Mouse (Mus musculus) stomach, embryonic 16.5 days (tissue): ENCODE measurements around the gene Cog1. TPM values are rescaled to one million over a fixed set of nuclear protein-coding genes. Genes with fewer than 3 reads are reported as not detected.
A peak's percentile ranks its signal among the peaks of the same experiment; 100 is the strongest.

Experiments used
- ATAC-seq: fragments of 200-750 bp; cut with Nextera tagmentation; 2 replicates; pipeline ENCODE4 v1.8.0; 2017; ENCODE audit warnings: moderate number of reproducible peaks, moderate TSS enrichment; ENCODE audit not compliant: insufficient read depth, low FRiP score
- H3K27ac ChIP-seq: fragments of 300-500 bp; sonication (generic); 2 replicates; pipeline ENCODE4 v1.5.1; 2014; ENCODE audit warnings: low read length
- H3K27me3 ChIP-seq: fragments of 300-500 bp; sonication (generic); 2 replicates; pipeline ENCODE4 v1.6.1; 2014; ENCODE audit warnings: low read length, control low read depth, mixed read lengths; ENCODE audit not compliant: control insufficient read depth, insufficient read depth
- H3K36me3 ChIP-seq: fragments of 300-500 bp; sonication (generic); 2 replicates; pipeline ENCODE4 v1.6.1; 2014; ENCODE audit warnings: low read length; ENCODE audit not compliant: control insufficient read depth, insufficient read depth
- H3K4me1 ChIP-seq: fragments of 300-500 bp; sonication (generic); 2 replicates; pipeline ENCODE4 v1.6.1; 2014; ENCODE audit warnings: low read length, control low read depth, mixed read lengths; ENCODE audit not compliant: control insufficient read depth, insufficient read depth
- H3K4me2 ChIP-seq: fragments of 300-500 bp; sonication (generic); 2 replicates; pipeline ENCODE4 v1.6.1; 2014; ENCODE audit warnings: low read depth, low read length, mixed read lengths
- H3K4me3 ChIP-seq: fragments of 300-500 bp; sonication (generic); replicated peaks from 2 replicates; pipeline ENCODE4 v1.5.1; 2014; ENCODE audit warnings: mild to moderate bottlenecking, low read length
- H3K9ac ChIP-seq: fragments of 300-500 bp; sonication (generic); 2 replicates; pipeline ENCODE4 v1.6.1; 2014; ENCODE audit warnings: low read length
- H3K9me3 ChIP-seq: fragments of 300-500 bp; sonication (generic); replicated peaks from 2 replicates; pipeline ENCODE4 v1.6.1; 2016; ENCODE audit warnings: low read length, control low read depth; ENCODE audit not compliant: control insufficient read depth
- WGBS: fragments of 180-500 bp; shearing (Covaris S2); extraction: QIAGEN DNeasy Blood & Tissue Kit; methylation state at CpG from one replicate; pipeline ENCODE4 v1.1.7; 2014; 5-methylcytosine and 5-hydroxymethylcytosine counted together
- polyA plus RNA-seq: library from polyadenylated mRNA; unstranded; fragments of >200 nt; fragmentation: Nextera tagmentation; extraction: Ambion mirVana; gene quantifications from 2 replicates; pipeline ENCODE4 v1.2.1, GENCODE M21; 2015

Cog1 gene
- polyA plus RNA-seq, 1 experiment from 2014 or later, result 17.3 TPM

- Histone ChIP-seq H3K9ac (no peak overlapping the region), H3K4me2 (no peak overlapping the region), H3K4me1 (peaks cover 21% of the 10 kb centered on the region), H3K9me3 (no peaks in the 10 kb centered on the region), H3K4me3 (no peak overlapping the region), H3K27me3 (no peaks in the 10 kb centered on the region), H3K36me3 (0 out of 2 replicates have a peak, but pooled peaks cover 10% of the 10 kb centered on the region), H3K27ac (peak overlapping the region; percentile 73)
- WGBS, result 42% methylated on average over 2 of the region's 2 CpGs
- ATAC-seq, result peak; percentile 78
Measured at GRCm38 (mm10) chr11:113667122-113667521, 18.2 kb downstream of the Cog1 start.

- ATAC-seq, result no peak
- Histone ChIP-seq H3K4me3 (no peak overlapping the region), H3K9ac (no peak overlapping the region), H3K27me3 (no peaks in the 10 kb centered on the region), H3K27ac (peak overlapping the region; percentile 73), H3K9me3 (no peaks in the 10 kb centered on the region), H3K4me2 (no peak overlapping the region), H3K36me3 (0 out of 2 replicates have a peak, but pooled peaks cover 10% of the 10 kb centered on the region), H3K4me1 (peaks cover 21% of the 10 kb centered on the region)
- 62% methylated on average over 4 of the region's 4 CpGs for WGBS
Measured at GRCm38 (mm10) chr11:113667704-113668103, 18.7 kb downstream of the Cog1 start.

- H3K36me3 ChIP-seq, result 0 out of 2 replicates have a peak, but pooled peaks cover 6% of the 10 kb centered on the region
- H3K4me2 ChIP-seq, result no peak overlapping the region
- 89% methylated on average over 5 of the region's 5 CpGs for WGBS
- H3K4me3 ChIP-seq, result no peak overlapping the region
- ATAC-seq, result no peak
- 0 out of 2 replicates have a peak overlapping the region, but pooled peaks have one; percentile 73 for H3K27ac ChIP-seq
- H3K9me3 ChIP-seq, result no peaks in the 10 kb centered on the region
- H3K27me3 ChIP-seq, result no peaks in the 10 kb centered on the region
- H3K4me1 ChIP-seq, result peaks cover 21% of the 10 kb centered on the region
- no peak overlapping the region for H3K9ac ChIP-seq
Measured at GRCm38 (mm10) chr11:113668857-113669256, 19.9 kb downstream of the Cog1 start.

- H3K4me1 ChIP-seq, result peaks cover 21% of the 10 kb centered on the region
- no peaks in the 10 kb centered on the region for H3K9me3 ChIP-seq
- no peaks in the 10 kb centered on the region for H3K27me3 ChIP-seq
- ATAC-seq, result no peak
- WGBS, result 74% methylated on average over 4 of the region's 4 CpGs
- H3K9ac ChIP-seq, result no peak overlapping the region
- H3K4me2 ChIP-seq, result no peak overlapping the region
- no peak overlapping the region for H3K4me3 ChIP-seq
- 0 out of 2 replicates have a peak, but pooled peaks cover 4% of the 10 kb centered on the region for H3K36me3 ChIP-seq
- H3K27ac ChIP-seq, result no peak overlapping the region
Measured at GRCm38 (mm10) chr11:113669711-113670110, 20.7 kb downstream of the Cog1 start.

GRCm38 (mm10) chr11:113673614-113674013 is 24.6 kb downstream of the Cog1 start:
- ATAC-seq, result no peak
- peaks cover 10% of the 10 kb centered on the region; the same call in 1 of the 2 replicates for H3K36me3 ChIP-seq
- H3K27ac ChIP-seq, result 0 out of 2 replicates have a peak overlapping the region, but pooled peaks have one; percentile 20
- no peak overlapping the region for H3K4me2 ChIP-seq
- H3K27me3 ChIP-seq, result no peaks in the 10 kb centered on the region
- H3K9ac ChIP-seq, result no peak overlapping the region
- 0 out of 2 replicates have a peak, but pooled peaks cover 2% of the 10 kb centered on the region for H3K4me1 ChIP-seq
- no peak overlapping the region for H3K4me3 ChIP-seq
- 82% methylated on average over 4 of the region's 4 CpGs for WGBS
- no peaks in the 10 kb centered on the region for H3K9me3 ChIP-seq

GRCm38 (mm10) chr11:113674595-113674994 is 25.6 kb downstream of the Cog1 start:
- Histone ChIP-seq H3K9me3 (no peaks in the 10 kb centered on the region), H3K27ac (no peak overlapping the region), H3K4me3 (no peak overlapping the region), H3K27me3 (no peaks in the 10 kb centered on the region), H3K4me2 (no peak overlapping the region), H3K36me3 (peaks cover 10% of the 10 kb centered on the region; the same call in 1 of the 2 replicates), H3K9ac (no peak overlapping the region), H3K4me1 (no peaks in the 10 kb centered on the region)
- WGBS, result 87% methylated on average over 5 of the region's 5 CpGs
- no peak for ATAC-seq

- 81% methylated on average over 2 of the region's 2 CpGs for WGBS
- no peak overlapping the region for H3K9ac ChIP-seq
- no peak for ATAC-seq
- no peaks in the 10 kb centered on the region for H3K9me3 ChIP-seq
- H3K27ac ChIP-seq, result no peak overlapping the region
- H3K4me1 ChIP-seq, result peaks cover 8% of the 10 kb centered on the region
- peaks cover 6% of the 10 kb centered on the region; the same call in 1 of the 2 replicates for H3K36me3 ChIP-seq
- H3K27me3 ChIP-seq, result no peaks in the 10 kb centered on the region
- no peak overlapping the region for H3K4me2 ChIP-seq
- H3K4me3 ChIP-seq, result no peak overlapping the region
Measured at GRCm38 (mm10) chr11:113676847-113677246, 27.9 kb downstream of the Cog1 start.

- peaks cover 12% of the 10 kb centered on the region for H3K4me1 ChIP-seq
- WGBS, result 95% methylated on average over 2 of the region's 2 CpGs
Measured at GRCm38 (mm10) chr11:113677378-113677777, 28.4 kb downstream of the Cog1 start.

GRCm38 (mm10) chr11:113678373-113678772 is 29.4 kb downstream of the Cog1 start:
- no peak overlapping the region for H3K4me2 ChIP-seq
- no peak for ATAC-seq
- peaks cover 6% of the 10 kb centered on the region; the same call in 1 of the 2 replicates for H3K36me3 ChIP-seq
- peak overlapping the region; percentile 26; the same call in 1 of the 2 replicates for H3K9ac ChIP-seq
- no peak overlapping the region for H3K4me3 ChIP-seq
- 78% methylated on average over 8 of the region's 8 CpGs for WGBS
- H3K27ac ChIP-seq, result no peak overlapping the region
- peaks cover 18% of the 10 kb centered on the region for H3K4me1 ChIP-seq
- no peaks in the 10 kb centered on the region for H3K9me3 ChIP-seq
- H3K27me3 ChIP-seq, result no peaks in the 10 kb centered on the region

More at GRCm38 (mm10) chr11:113677378-113677777, 28.4 kb downstream of the Cog1 start:
- Histone ChIP-seq H3K4me2 (no peak overlapping the region), H3K4me3 (no peak overlapping the region), H3K27me3 (no peaks in the 10 kb centered on the region), H3K36me3 (peaks cover 6% of the 10 kb centered on the region; the same call in 1 of the 2 replicates), H3K9me3 (no peaks in the 10 kb centered on the region), H3K27ac (no peak overlapping the region), H3K9ac (no peak overlapping the region)
- ATAC-seq, result no peak
